Mouse (Mus musculus): ENCODE results near the gene Krt26. TPM values are rescaled to one million over a fixed set of nuclear protein-coding genes. Genes with fewer than 3 reads are reported as not detected.

Gene Krt26
- polyA plus RNA-seq, 1 experiment: 0.05 TPM

- H3K36me3 ChIP-seq (ENCODE audit: control insufficient read depth, insufficient read depth, low read length): no peaks in the 10 kb centered on the region
- no peak within 1 kb of the TSS for H3K27ac ChIP-seq (ENCODE audit: control insufficient read depth, insufficient read depth, low read depth, low read length)
- no peak within 1 kb of the TSS for H3K4me3 ChIP-seq (ENCODE audit: control insufficient read depth, low read depth, low read length)
- no peaks in the 10 kb centered on the region for H3K4me1 ChIP-seq (ENCODE audit: control insufficient read depth, insufficient read depth, low read length)
- TF ChIP-seq CTCF (IDR thresholded peaks at IDR 0.05; ENCODE audit: control insufficient read depth, insufficient read depth, insufficient replicate concordance, low read depth, low read length): no peak
- no peak for TF ChIP-seq POLR2A (IDR thresholded peaks at IDR 0.05; ENCODE audit: control insufficient read depth, low read depth, low read length)
- no peaks in the 10 kb centered on the region for H3K27me3 ChIP-seq (ENCODE audit: control insufficient read depth, insufficient read depth, low read length)
Observed at GRCm38 (mm10) chr11:99284833-99285312, 52.9 kb downstream of the Krt26 start, which contains the start of gene Krt24. Krt24 (minus strand) TSS chr11:99285262.

- TF ChIP-seq CTCF (IDR thresholded peaks at IDR 0.05; ENCODE audit: control insufficient read depth, insufficient read depth, insufficient replicate concordance, low read depth, low read length) (no peak), POLR2A (IDR thresholded peaks at IDR 0.05; ENCODE audit: control insufficient read depth, low read depth, low read length) (no peak)
- Histone ChIP-seq H3K27me3 (ENCODE audit: control insufficient read depth, insufficient read depth, low read length) (no peaks in the 10 kb centered on the region), H3K36me3 (ENCODE audit: control insufficient read depth, insufficient read depth, low read length) (no peaks in the 10 kb centered on the region), H3K4me3 (ENCODE audit: control insufficient read depth, low read depth, low read length) (no peak overlapping the region), H3K27ac (ENCODE audit: control insufficient read depth, insufficient read depth, low read depth, low read length) (no peak overlapping the region), H3K4me1 (ENCODE audit: control insufficient read depth, insufficient read depth, low read length) (no peaks in the 10 kb centered on the region)
Observed at GRCm38 (mm10) chr11:99284011-99284410, 53.8 kb downstream of the Krt26 start.

- Histone ChIP-seq H3K4me3 (ENCODE audit: control insufficient read depth, low read depth, low read length) (no peak overlapping the region), H3K27ac (ENCODE audit: control insufficient read depth, insufficient read depth, low read depth, low read length) (no peak overlapping the region), H3K36me3 (ENCODE audit: control insufficient read depth, insufficient read depth, low read length) (no peaks in the 10 kb centered on the region), H3K27me3 (ENCODE audit: control insufficient read depth, insufficient read depth, low read length) (no peaks in the 10 kb centered on the region), H3K4me1 (ENCODE audit: control insufficient read depth, insufficient read depth, low read length) (no peaks in the 10 kb centered on the region)
- TF ChIP-seq CTCF (IDR thresholded peaks at IDR 0.05; ENCODE audit: control insufficient read depth, insufficient read depth, insufficient replicate concordance, low read depth, low read length) (no peak), POLR2A (IDR thresholded peaks at IDR 0.05; ENCODE audit: control insufficient read depth, low read depth, low read length) (no peak)
Observed at GRCm38 (mm10) chr11:99283334-99283733, 54.4 kb downstream of the Krt26 start.

- TF ChIP-seq POLR2A (IDR thresholded peaks at IDR 0.05; ENCODE audit: control insufficient read depth, low read depth, low read length) (no peak), CTCF (IDR thresholded peaks at IDR 0.05; ENCODE audit: control insufficient read depth, insufficient read depth, insufficient replicate concordance, low read depth, low read length) (no peak)
- H3K4me1 ChIP-seq (ENCODE audit: control insufficient read depth, insufficient read depth, low read length): no peaks in the 10 kb centered on the region
- H3K27ac ChIP-seq (ENCODE audit: control insufficient read depth, insufficient read depth, low read depth, low read length): no peak overlapping the region
- no peaks in the 10 kb centered on the region for H3K36me3 ChIP-seq (ENCODE audit: control insufficient read depth, insufficient read depth, low read length)
- H3K4me3 ChIP-seq (ENCODE audit: control insufficient read depth, low read depth, low read length): no peak overlapping the region
- H3K27me3 ChIP-seq (ENCODE audit: control insufficient read depth, insufficient read depth, low read length): no peaks in the 10 kb centered on the region
Observed at GRCm38 (mm10) chr11:99281116-99281515, 56.6 kb downstream of the Krt26 start.

GRCm38 (mm10) chr11:99279986-99280385 is 57.8 kb downstream of the Krt26 start:
- no peaks in the 10 kb centered on the region for H3K4me1 ChIP-seq (ENCODE audit: control insufficient read depth, insufficient read depth, low read length)
- no peak for TF ChIP-seq POLR2A (IDR thresholded peaks at IDR 0.05; ENCODE audit: control insufficient read depth, low read depth, low read length)
- no peak for TF ChIP-seq CTCF (IDR thresholded peaks at IDR 0.05; ENCODE audit: control insufficient read depth, insufficient read depth, insufficient replicate concordance, low read depth, low read length)
- H3K27me3 ChIP-seq (ENCODE audit: control insufficient read depth, insufficient read depth, low read length): no peaks in the 10 kb centered on the region
- no peaks in the 10 kb centered on the region for H3K36me3 ChIP-seq (ENCODE audit: control insufficient read depth, insufficient read depth, low read length)
- no peak overlapping the region for H3K4me3 ChIP-seq (ENCODE audit: control insufficient read depth, low read depth, low read length)
- no peak overlapping the region for H3K27ac ChIP-seq (ENCODE audit: control insufficient read depth, insufficient read depth, low read depth, low read length)

Other genes with a start within 250 kb of the Krt26 start
- gene Tns4, start 248.7 kb downstream of the Krt26 start, polyA plus RNA-seq (2012; rRNA removed): 2.0 and 3.3 TPM in 2 replicates
- gene Ccr7, start 182.9 kb downstream of the Krt26 start, polyA plus RNA-seq (2012; rRNA removed): 0.76 and 2.0 TPM in 2 replicates
- 18.5 and 18.8 TPM in 2 replicates for gene Smarce1, start 106.9 kb downstream of the Krt26 start, polyA plus RNA-seq (2012; rRNA removed)
- gene Krt222, start 93.9 kb downstream of the Krt26 start, polyA plus RNA-seq (2012; rRNA removed): 0.12 TPM in 1 of 2 replicates, not detected in the other
- 0.15 TPM in 1 of 2 replicates, not detected in the other for gene Krt24, start 52.7 kb downstream of the Krt26 start, polyA plus RNA-seq (2012; rRNA removed)
- gene Krt25, start 15.0 kb downstream of the Krt26 start, polyA plus RNA-seq (2012; rRNA removed): not detected in 2 replicates
- gene Krt27, start 13.1 kb upstream of the Krt26 start, polyA plus RNA-seq (2012; rRNA removed): not detected in 2 replicates
- gene Krt28, start 36.9 kb upstream of the Krt26 start, polyA plus RNA-seq (2012; rRNA removed): 0.11 and 0.25 TPM in 2 replicates
- 1.8 TPM in 2 replicates for gene Krt10, start 51.4 kb upstream of the Krt26 start, polyA plus RNA-seq (2012; rRNA removed)
- gene Krt12, start 84.3 kb upstream of the Krt26 start, polyA plus RNA-seq (2012; rRNA removed): 0.07 TPM in 1 of 2 replicates, not detected in the other
- gene Krt20, start 100.2 kb upstream of the Krt26 start, polyA plus RNA-seq (2012; rRNA removed): 0.06 and 0.14 TPM in 2 replicates
- gene Krt23, start 155.2 kb upstream of the Krt26 start, polyA plus RNA-seq (2012; rRNA removed): 0.24 and 0.53 TPM in 2 replicates
- gene Krt39, start 183.4 kb upstream of the Krt26 start, polyA plus RNA-seq (2012; rRNA removed): 0.22 and 0.26 TPM in 2 replicates
- gene Krt40, start 205.2 kb upstream of the Krt26 start, polyA plus RNA-seq (2012; rRNA removed): not detected in 2 replicates
- not detected in 2 replicates for gene Krtap3-3, start 212.9 kb upstream of the Krt26 start, polyA plus RNA-seq (2012; rRNA removed)
- gene Krtap3-2, start 218.9 kb upstream of the Krt26 start, polyA plus RNA-seq (2012; rRNA removed): not detected in 2 replicates
- gene Gm11939, start 221.5 kb upstream of the Krt26 start, polyA plus RNA-seq (2012; rRNA removed): not detected in 2 replicates
- 0.48 TPM in 1 of 2 replicates, not detected in the other for gene Krtap3-1, start 228.7 kb upstream of the Krt26 start, polyA plus RNA-seq (2012; rRNA removed)
- gene Krtap1-5, start 243.1 kb upstream of the Krt26 start, polyA plus RNA-seq (2012; rRNA removed): not detected in 2 replicates
- not detected in 2 replicates for gene Krtap1-4, start 245.7 kb upstream of the Krt26 start, polyA plus RNA-seq (2012; rRNA removed)